Mouse (Mus musculus): Measurements from ENCODE around the gene Zfyve26. TPM values are rescaled to one million over a fixed set of nuclear protein-coding genes. Genes with fewer than 3 reads are reported as not detected.

Gene Zfyve26
- polyA plus RNA-seq, 1 experiment: not detected

DNA sequence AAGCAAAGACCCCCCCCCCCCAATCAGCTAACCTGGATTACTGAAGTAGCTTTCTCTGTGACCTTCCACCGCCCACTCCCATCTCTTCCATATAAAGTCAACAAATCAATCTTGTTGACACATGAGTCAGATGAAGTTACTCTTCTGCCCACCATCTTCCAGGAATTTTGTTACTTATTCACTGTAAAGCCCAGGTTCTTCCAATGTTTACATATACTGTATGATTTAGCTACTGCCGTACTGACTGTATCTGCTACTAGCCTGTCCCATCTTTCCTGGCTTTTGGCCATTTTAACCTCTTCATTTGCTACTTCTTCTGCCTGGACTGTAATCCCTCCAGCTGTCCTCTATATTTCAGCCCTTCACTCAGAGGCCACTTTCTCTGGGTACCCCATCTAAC is 54.1 kb downstream of the Zfyve26 start:
- no peak overlapping the region for H3K27ac ChIP-seq (ENCODE audit: insufficient read depth, low read depth, low read length)
- TF ChIP-seq POLR2A (IDR thresholded peaks at IDR 0.05; ENCODE audit: insufficient read depth, low read depth, low read length): no peak
- TF ChIP-seq CTCF (IDR thresholded peaks at IDR 0.05; ENCODE audit: insufficient read depth, low read depth, low read length): no peak
- H3K4me3 ChIP-seq (ENCODE audit: insufficient read depth, low read depth, low read length): no peak overlapping the region
- WGBS: 93% methylated on average over 2 of the region's 2 CpGs
- no peaks in the 10 kb centered on the region for H3K4me1 ChIP-seq (ENCODE audit: control insufficient read depth, insufficient read depth, low read length)

DNA sequence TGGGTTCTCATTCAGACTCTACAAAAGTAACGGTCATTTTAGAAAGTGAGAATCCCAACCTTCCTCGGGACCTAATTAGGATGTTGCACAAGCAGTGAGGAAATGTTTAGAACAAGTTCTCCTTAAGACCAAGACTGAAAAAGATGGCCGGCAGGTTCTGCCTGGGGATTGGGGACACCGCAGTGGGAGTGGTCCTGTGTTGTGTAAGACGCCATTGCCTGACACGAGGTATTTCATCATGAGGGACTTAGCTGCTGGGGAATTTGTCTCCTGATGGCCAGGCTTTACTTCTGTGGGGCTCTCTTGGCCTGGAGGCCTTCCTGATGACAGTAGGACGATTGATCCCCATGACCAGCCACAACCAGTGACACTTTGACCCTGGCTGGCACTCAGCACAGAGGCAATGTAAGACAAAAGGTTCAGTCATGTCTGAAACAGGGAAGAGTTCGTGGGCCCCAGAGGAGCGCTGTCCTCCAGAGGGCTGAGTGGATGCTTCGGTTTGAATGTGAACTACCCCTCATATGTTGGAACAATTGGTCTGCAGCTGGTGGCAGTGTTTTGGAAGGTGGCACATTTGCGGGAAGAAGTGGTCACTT is 60.5 kb downstream of the Zfyve26 start:
- WGBS: 76% methylated on average over 11 of the region's 11 CpGs
- TF ChIP-seq CTCF (IDR thresholded peaks at IDR 0.05; ENCODE audit: insufficient read depth, low read depth, low read length) (no peak), POLR2A (IDR thresholded peaks at IDR 0.05; ENCODE audit: insufficient read depth, low read depth, low read length) (no peak)
- H3K4me3 ChIP-seq (ENCODE audit: insufficient read depth, low read depth, low read length): no peak overlapping the region
- no peaks in the 10 kb centered on the region for H3K4me1 ChIP-seq (ENCODE audit: control insufficient read depth, insufficient read depth, low read length)
- no peak overlapping the region for H3K27ac ChIP-seq (ENCODE audit: insufficient read depth, low read depth, low read length)

DNA sequence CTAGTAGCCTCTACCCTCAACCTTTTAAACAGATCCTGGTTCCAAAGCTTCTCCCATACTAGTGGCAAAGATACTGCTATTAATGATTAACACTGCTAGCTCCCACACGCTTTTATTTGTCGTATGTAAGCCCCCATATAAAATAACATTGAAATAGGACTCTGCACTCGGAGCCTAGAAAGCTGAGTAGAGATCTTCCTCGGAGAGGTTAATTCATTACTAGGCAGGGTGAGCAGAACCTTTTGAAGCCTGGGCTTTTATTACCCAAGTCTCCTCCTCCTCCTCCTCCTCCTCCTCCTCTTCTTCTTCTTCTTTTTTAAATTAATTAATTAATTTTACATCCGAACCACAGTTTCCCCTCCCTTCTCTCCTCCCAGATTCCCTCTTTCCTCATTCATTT is 78.6 kb downstream of the Zfyve26 start:
- WGBS: 67% methylated on average over 5 of the region's 5 CpGs
- TF ChIP-seq POLR2A (IDR thresholded peaks at IDR 0.05; ENCODE audit: insufficient read depth, low read depth, low read length) (no peak), CTCF (IDR thresholded peaks at IDR 0.05; ENCODE audit: insufficient read depth, low read depth, low read length) (no peak)
- no peak overlapping the region for H3K27ac ChIP-seq (ENCODE audit: insufficient read depth, low read depth, low read length)
- H3K4me1 ChIP-seq (ENCODE audit: control insufficient read depth, insufficient read depth, low read length): no peaks in the 10 kb centered on the region
- no peak overlapping the region for H3K4me3 ChIP-seq (ENCODE audit: insufficient read depth, low read depth, low read length)

DNA sequence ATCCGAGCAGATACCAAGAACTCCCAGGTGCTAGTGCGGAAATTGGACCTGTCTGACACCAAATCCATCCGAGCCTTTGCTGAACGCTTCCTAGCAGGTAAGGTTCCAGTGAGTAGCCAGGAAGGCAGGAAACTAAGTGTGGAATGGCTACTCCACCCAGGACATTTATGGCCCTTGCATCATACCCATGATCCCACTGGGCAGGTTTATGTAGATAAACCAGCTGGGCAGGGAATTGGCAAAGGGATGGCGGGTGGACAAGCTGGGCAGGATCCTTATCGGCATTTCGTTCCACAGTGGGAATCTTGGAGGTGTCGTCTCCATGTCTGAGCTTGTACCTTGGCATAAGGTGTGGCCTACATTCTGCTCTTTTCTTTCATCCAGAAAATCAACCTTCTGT is 84.7 kb downstream of the Zfyve26 start:
- no peak overlapping the region for H3K27ac ChIP-seq (ENCODE audit: insufficient read depth, low read depth, low read length)
- no peak overlapping the region for H3K4me3 ChIP-seq (ENCODE audit: insufficient read depth, low read depth, low read length)
- WGBS: 93% methylated on average over 8 of the region's 8 CpGs
- no peak for TF ChIP-seq CTCF (IDR thresholded peaks at IDR 0.05; ENCODE audit: insufficient read depth, low read depth, low read length)
- TF ChIP-seq POLR2A (IDR thresholded peaks at IDR 0.05; ENCODE audit: insufficient read depth, low read depth, low read length): no peak
- 0 out of 2 replicates have a peak, but pooled peaks cover 2% of the 10 kb centered on the region for H3K4me1 ChIP-seq (ENCODE audit: control insufficient read depth, insufficient read depth, low read length)

DNA sequence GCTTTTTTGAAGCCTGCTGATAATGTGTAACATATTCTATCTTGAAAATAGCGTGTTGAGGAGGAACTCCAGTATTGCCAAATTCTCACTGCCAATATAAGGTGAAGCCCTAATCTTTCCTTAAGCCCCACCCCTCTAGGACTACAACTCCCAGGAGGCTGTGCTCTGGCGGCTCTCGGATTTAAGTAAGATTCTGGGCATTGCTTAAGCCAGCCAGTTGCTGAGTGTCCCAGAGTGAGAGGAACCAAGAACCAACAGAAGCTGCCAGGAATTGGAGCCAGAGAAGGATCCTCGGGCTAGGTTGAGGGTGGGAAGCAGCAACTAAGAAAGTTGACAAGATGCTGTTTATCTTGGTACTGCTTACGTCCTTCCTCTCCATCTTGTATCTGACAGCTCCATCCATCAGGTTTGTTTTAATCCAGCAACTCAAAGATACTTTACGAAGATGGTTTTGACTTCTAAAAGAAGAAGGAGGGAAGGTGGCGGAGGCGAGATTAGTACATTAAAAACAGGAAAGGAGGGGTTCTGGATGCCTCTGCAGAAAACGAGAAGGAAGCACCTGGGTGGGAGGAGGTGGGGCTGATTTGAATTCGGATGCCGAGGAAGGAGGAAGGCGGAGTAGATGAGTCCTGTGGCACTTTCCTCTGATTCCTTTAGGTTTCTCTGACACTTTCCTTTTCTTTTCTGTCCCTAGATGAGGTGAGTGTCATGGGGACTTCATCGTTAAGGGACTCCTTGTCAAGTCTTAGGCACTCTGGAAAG is 87.2 kb downstream of the Zfyve26 start, which contains the start of gene Rdh12:
Gene Rdh12 (plus strand): TSS at position 212 of the 762 bp plus-strand sequence.
- Histone ChIP-seq H3K4me3 (ENCODE audit: insufficient read depth, low read depth, low read length) (peak within 1 kb of the TSS; percentile 44), H3K4me1 (ENCODE audit: control insufficient read depth, insufficient read depth, low read length) (0 out of 2 replicates have a peak, but pooled peaks cover 2% of the 10 kb centered on the region), H3K27ac (ENCODE audit: insufficient read depth, low read depth, low read length) (no peak within 1 kb of the TSS)
- WGBS: 3% methylated on average over 13 of the region's 13 CpGs
- TF ChIP-seq POLR2A (IDR thresholded peaks at IDR 0.05; ENCODE audit: insufficient read depth, low read depth, low read length) (no peak), CTCF (IDR thresholded peaks at IDR 0.05; ENCODE audit: insufficient read depth, low read depth, low read length) (no peak)

DNA sequence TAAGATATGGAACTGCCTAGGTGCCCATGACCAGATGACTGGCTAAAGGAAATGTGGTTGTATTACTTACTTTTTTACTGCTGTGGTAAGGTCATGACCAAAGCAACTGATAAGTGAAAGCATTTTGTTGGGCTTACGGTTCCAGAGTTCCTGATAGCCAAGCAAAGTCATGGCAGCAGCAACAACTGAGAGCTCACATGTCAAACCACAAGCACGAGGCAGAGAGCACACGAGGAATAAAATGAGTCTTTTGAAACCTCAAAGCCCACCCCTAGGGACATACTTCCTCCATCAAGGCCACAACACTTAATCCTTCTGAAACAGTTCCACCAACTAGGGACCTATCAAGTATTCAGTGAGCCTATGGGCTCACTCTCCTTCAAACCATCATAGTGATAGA is 94.2 kb downstream of the Zfyve26 start:
- no peak for TF ChIP-seq POLR2A (IDR thresholded peaks at IDR 0.05; ENCODE audit: insufficient read depth, low read depth, low read length)
- no peak for TF ChIP-seq CTCF (IDR thresholded peaks at IDR 0.05; ENCODE audit: insufficient read depth, low read depth, low read length)
- Histone ChIP-seq H3K27ac (ENCODE audit: insufficient read depth, low read depth, low read length) (no peak overlapping the region), H3K4me3 (ENCODE audit: insufficient read depth, low read depth, low read length) (no peak overlapping the region), H3K4me1 (ENCODE audit: control insufficient read depth, insufficient read depth, low read length) (no peaks in the 10 kb centered on the region)
- WGBS: 81% methylated on average over 3 of the region's 3 CpGs

DNA sequence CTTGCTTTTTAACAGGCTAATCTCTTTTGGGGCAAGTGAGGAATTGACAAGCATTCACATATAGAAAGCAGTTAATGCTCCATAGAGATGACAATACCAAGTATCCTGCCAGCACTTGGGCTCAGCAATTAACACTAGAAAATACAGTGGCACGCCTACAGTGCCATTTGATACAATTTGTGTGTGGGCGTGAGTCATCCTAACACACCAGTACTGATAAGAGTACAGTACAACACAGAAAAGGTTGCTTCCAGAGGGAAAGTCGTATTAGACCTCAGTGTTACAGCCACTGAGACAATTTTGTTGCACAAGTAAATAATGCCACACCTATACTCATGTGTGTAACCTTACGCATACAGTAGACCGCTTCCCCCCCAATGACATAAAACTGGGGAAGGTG is 99.0 kb downstream of the Zfyve26 start:
- 68% methylated on average over 5 of the region's 5 CpGs for WGBS
- Histone ChIP-seq H3K4me3 (ENCODE audit: insufficient read depth, low read depth, low read length) (no peak overlapping the region), H3K4me1 (ENCODE audit: control insufficient read depth, insufficient read depth, low read length) (no peaks in the 10 kb centered on the region)

DNA sequence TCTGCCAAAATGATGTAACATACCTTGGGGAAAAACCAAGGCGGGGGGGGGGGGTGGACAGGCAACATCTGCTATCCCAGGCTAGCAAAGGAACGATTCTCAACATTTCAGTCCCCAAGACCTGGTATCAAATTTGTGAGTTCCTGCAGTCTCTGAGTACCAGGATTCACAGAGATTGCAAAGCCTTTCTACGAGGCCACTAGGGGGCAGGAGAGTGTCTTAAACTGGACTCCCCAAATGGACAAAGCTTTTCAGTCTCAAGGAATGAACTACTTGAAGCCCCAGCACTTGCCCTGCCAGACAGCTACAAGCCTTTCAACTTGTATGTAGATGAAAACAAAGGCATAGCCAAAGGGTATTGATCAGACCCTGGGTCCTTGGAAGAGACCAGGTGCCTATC is 102.7 kb downstream of the Zfyve26 start:
- WGBS: 0% methylated on average over 3 of the region's 3 CpGs
- H3K4me1 ChIP-seq (ENCODE audit: control insufficient read depth, insufficient read depth, low read length): peaks cover 4% of the 10 kb centered on the region
- no peak overlapping the region for H3K4me3 ChIP-seq (ENCODE audit: insufficient read depth, low read depth, low read length)
- no peak overlapping the region for H3K27ac ChIP-seq (ENCODE audit: insufficient read depth, low read depth, low read length)
- TF ChIP-seq POLR2A (IDR thresholded peaks at IDR 0.05; ENCODE audit: insufficient read depth, low read depth, low read length): no peak
- no peak for TF ChIP-seq CTCF (IDR thresholded peaks at IDR 0.05; ENCODE audit: insufficient read depth, low read depth, low read length)

More for the DNA sequence above, 99.0 kb downstream of the Zfyve26 start:
- H3K27ac ChIP-seq (ENCODE audit: insufficient read depth, low read depth, low read length): no peak overlapping the region
- TF ChIP-seq CTCF (IDR thresholded peaks at IDR 0.05; ENCODE audit: insufficient read depth, low read depth, low read length) (no peak), POLR2A (IDR thresholded peaks at IDR 0.05; ENCODE audit: insufficient read depth, low read depth, low read length) (no peak)

DNA sequence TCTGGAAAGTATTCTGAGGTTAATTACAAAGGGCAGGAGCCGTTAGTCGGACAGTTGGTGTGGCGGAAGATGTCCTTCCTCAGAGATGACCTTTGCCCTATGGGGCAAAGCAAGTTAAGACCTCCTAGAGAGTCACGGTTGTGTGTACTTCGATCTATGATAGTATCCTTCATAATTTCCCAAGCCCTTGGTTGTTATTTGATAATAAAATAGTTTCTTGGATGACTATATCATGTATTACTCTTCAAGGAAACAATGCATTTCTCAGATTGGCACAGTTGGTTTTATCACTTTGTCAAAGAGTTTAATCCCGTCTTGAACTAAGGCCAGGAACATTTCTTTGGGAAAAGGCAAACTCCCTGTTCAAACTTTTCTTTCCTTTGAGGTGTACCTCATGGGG is 103.9 kb downstream of the Zfyve26 start, which contains the start of gene Rdh11:
Gene Rdh11 (minus strand): TSS at position 101 of the 400 bp plus-strand sequence.
- Histone ChIP-seq H3K4me3 (ENCODE audit: insufficient read depth, low read depth, low read length) (peak within 1 kb of the TSS; percentile 70), H3K4me1 (ENCODE audit: control insufficient read depth, insufficient read depth, low read length) (peaks cover 4% of the 10 kb centered on the region), H3K27ac (ENCODE audit: insufficient read depth, low read depth, low read length) (no peak within 1 kb of the TSS)
- WGBS: 69% methylated on average over 6 of the region's 6 CpGs
- TF ChIP-seq CTCF (IDR thresholded peaks at IDR 0.05; ENCODE audit: insufficient read depth, low read depth, low read length): no peak
- TF ChIP-seq POLR2A (IDR thresholded peaks at IDR 0.05; ENCODE audit: insufficient read depth, low read depth, low read length): no peak
